Mouse (Mus musculus): ENCODE measurements around the gene Lpcat2. TPM values are rescaled to one million over a fixed set of nuclear protein-coding genes. Genes with fewer than 3 reads are reported as not detected.
A peak's percentile ranks its signal among the peaks of the same experiment; 100 is the strongest.

Gene Lpcat2
- polyA plus RNA-seq, 1 experiment from 2014 or later: 2.8 TPM

GRCm38 (mm10) chr8:92950639-92951371, 95.7 kb downstream of the Lpcat2 start:
- Histone ChIP-seq H3K27me3 (ENCODE audit: insufficient read depth, poor library complexity, severe bottlenecking) (peaks cover 23% of the 10 kb centered on the region; the same call in 1 of the 2 replicates), H3K4me1 (no peaks in the 10 kb centered on the region), H3K36me3 (no peaks in the 10 kb centered on the region), H3K9me3 (no peaks in the 10 kb centered on the region), H3K27ac (no peak overlapping the region), H3K4me3 (no peak overlapping the region)
- 78% methylated on average over 12 of the region's 12 CpGs for WGBS
- DNase-seq (ENCODE audit: low spot score): no peak

DNA sequence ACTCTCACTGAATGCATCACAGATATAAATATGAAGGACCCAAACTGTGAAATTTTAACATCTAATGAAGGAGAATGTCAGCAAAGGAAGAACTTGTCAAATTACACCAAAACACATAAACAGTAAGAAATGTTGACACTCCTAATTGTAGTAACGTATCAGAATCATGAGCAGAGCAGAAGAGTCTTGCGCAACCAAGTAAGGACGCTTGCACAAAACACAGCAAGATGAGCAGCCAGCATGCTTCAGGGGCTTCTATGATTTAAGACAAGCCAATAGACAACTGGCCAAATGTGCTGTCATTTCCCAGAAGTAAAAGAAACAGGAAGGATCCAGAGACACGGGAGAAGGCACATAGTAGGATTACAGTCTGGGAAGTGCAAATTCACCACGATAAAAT, 98.9 kb downstream of the Lpcat2 start:
- 85% methylated on average over 5 of the region's 5 CpGs for WGBS
- H3K27ac ChIP-seq: no peak overlapping the region
- no peaks in the 10 kb centered on the region for H3K9me3 ChIP-seq
- no peaks in the 10 kb centered on the region for H3K36me3 ChIP-seq
- DNase-seq (ENCODE audit: low spot score): no peak
- H3K4me1 ChIP-seq: no peaks in the 10 kb centered on the region
- H3K4me3 ChIP-seq: no peak overlapping the region
- peaks cover 49% of the 10 kb centered on the region for H3K27me3 ChIP-seq (ENCODE audit: insufficient read depth, poor library complexity, severe bottlenecking)

DNA sequence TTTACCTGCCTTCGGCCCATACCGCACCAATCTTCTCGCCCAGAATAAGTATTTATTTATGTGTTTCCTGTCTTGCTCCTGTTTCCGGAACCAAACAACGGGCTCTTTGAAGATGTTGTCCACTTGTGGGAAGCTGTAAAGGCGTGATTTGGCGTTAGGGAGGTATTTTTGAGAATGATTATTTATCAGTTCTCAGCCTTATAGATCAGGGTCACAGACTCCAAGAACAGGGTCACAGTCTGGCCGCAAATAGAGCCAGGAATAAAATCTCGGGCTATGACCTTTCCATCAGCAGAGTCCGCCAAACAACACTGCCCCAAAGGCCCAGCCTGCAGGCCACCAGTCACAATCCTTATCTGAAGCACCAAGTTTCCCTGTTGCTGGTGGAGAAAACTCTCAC, 104.6 kb downstream of the Lpcat2 start, which contains the start of gene Slc6a2:
Gene Slc6a2, plus strand, starts transcription at position 301 of the 400 bp plus-strand sequence.
- peaks cover 17% of the 10 kb centered on the region for H3K4me1 ChIP-seq
- DNase-seq (ENCODE audit: low spot score): no peak
- 0 out of 2 replicates have a peak within 1 kb of the TSS, but pooled peaks have one; percentile 12 for H3K27ac ChIP-seq
- H3K36me3 ChIP-seq: no peaks in the 10 kb centered on the region
- peak within 1 kb of the TSS; percentile 63 for H3K4me3 ChIP-seq
- peaks cover 89% of the 10 kb centered on the region for H3K27me3 ChIP-seq (ENCODE audit: insufficient read depth, poor library complexity, severe bottlenecking)
- no peaks in the 10 kb centered on the region for H3K9me3 ChIP-seq
- WGBS: 62% methylated on average over 10 of the region's 10 CpGs

DNA sequence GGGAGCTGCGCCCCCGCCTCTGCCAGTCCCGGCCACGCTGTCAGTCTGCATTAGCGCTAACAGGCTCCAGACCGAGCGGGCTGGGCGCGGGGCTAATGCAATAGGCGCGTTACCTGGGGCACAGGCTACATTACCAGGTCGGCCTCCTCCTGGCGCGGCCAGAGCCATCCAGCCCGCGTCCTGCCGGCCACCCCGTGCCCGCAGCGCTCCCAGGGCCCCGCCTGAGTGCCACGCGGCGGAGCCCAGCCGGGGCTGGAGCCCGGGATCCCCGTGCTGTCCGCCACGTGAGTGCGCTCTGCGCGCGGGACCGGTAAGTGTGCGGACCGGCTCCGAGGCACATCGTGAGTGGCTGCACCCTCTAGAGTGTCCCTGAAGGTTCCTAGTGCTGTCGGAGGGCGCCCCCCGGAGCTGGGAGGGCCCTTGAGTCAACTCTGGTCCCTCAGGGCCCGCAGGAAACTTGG, 105.3 kb downstream of the Lpcat2 start:
- H3K27ac ChIP-seq: 0 out of 2 replicates have a peak overlapping the region, but pooled peaks have one; percentile 12
- no peak for DNase-seq (ENCODE audit: low spot score)
- H3K4me1 ChIP-seq: peaks cover 17% of the 10 kb centered on the region
- WGBS: 1% methylated on average over 42 of the region's 42 CpGs
- no peaks in the 10 kb centered on the region for H3K9me3 ChIP-seq
- H3K27me3 ChIP-seq (ENCODE audit: insufficient read depth, poor library complexity, severe bottlenecking): peaks cover 90% of the 10 kb centered on the region
- H3K4me3 ChIP-seq: peak overlapping the region; percentile 63
- no peaks in the 10 kb centered on the region for H3K36me3 ChIP-seq

DNA sequence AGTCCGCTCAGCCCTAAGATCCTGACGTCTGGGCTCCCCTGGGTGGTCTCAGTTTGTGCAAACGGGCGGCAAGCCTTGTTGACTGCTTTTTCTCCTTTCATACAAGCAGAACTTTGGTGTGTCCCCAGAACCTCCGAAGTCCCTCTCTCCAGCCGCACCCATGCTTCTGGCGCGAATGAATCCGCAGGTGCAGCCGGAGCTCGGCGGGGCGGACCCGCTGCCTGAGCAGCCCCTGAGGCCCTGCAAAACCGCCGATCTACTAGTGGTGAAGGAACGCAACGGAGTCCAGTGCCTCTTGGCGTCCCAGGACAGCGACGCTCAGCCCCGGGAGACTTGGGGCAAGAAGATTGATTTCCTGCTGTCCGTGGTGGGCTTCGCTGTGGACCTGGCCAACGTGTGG, 105.9 kb downstream of the Lpcat2 start:
- Histone ChIP-seq H3K4me3 (peak overlapping the region; percentile 63), H3K36me3 (no peaks in the 10 kb centered on the region), H3K27ac (no peak overlapping the region), H3K27me3 (ENCODE audit: insufficient read depth, poor library complexity, severe bottlenecking) (peaks cover 89% of the 10 kb centered on the region), H3K4me1 (peaks cover 17% of the 10 kb centered on the region), H3K9me3 (no peaks in the 10 kb centered on the region)
- WGBS: 3% methylated on average over 25 of the region's 25 CpGs
- DNase-seq (ENCODE audit: low spot score): no peak

DNA sequence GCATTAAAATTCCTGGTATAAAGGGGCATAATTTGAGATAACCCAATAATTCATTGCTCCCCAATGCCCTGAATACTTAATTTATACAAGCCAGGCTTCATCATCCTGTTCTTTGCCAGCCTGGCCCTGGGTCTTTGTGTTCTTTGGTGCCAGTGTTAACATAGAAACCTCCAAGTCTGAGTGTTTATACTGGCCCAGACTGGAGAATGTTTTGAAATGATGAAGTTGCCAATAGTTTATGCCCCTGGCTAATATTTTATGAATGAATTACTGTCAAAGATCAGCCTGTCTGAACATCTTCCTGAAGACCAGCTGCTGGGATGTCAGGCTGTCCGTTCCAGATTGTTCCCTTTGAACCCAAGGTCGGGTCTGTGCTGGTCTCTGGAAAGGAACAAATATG, 109.4 kb downstream of the Lpcat2 start:
- no peak for DNase-seq (ENCODE audit: low spot score)
- Histone ChIP-seq H3K36me3 (no peaks in the 10 kb centered on the region), H3K27ac (no peak overlapping the region), H3K4me1 (peaks cover 17% of the 10 kb centered on the region), H3K9me3 (no peaks in the 10 kb centered on the region), H3K4me3 (no peak overlapping the region), H3K27me3 (ENCODE audit: insufficient read depth, poor library complexity, severe bottlenecking) (peaks cover 58% of the 10 kb centered on the region)
- 73% methylated on average over 2 of the region's 2 CpGs for WGBS

Small RNAs within 50 kb of the gene (microRNA-seq; reads per million reads assigned to microRNA genes)
- gene Gm22151: not detected

Other genes starting within 250 kb of the Lpcat2 start
- 2.9 and 4.9 TPM in 2 replicates for gene Irx6, start 181.1 kb upstream of the Lpcat2 start, polyA plus RNA-seq (2016; fragmentation: Nextera tagmentation; extraction: Ambion mirVana)
- gene Mmp2, start 28.0 kb upstream of the Lpcat2 start, polyA plus RNA-seq (2016; fragmentation: Nextera tagmentation; extraction: Ambion mirVana): 72.3 and 96.5 TPM in 2 replicates
- 0.26 TPM in 1 of 2 replicates, not detected in the other for gene Capns2, start 46.1 kb downstream of the Lpcat2 start, polyA plus RNA-seq (2016; fragmentation: Nextera tagmentation; extraction: Ambion mirVana)
- 0.05 and 0.11 TPM in 2 replicates for gene Slc6a2, start 104.7 kb downstream of the Lpcat2 start, polyA plus RNA-seq (2016; fragmentation: Nextera tagmentation; extraction: Ambion mirVana)
- gene Ces1a, start 192.9 kb downstream of the Lpcat2 start, polyA plus RNA-seq (2016; fragmentation: Nextera tagmentation; extraction: Ambion mirVana): 0.16 TPM in 1 of 2 replicates, not detected in the other
- not detected in 2 replicates for gene Ces1b, start 224.7 kb downstream of the Lpcat2 start, polyA plus RNA-seq (2016; fragmentation: Nextera tagmentation; extraction: Ambion mirVana)

All from heart, embryonic 10.5 days (tissue).